Mouse (Mus musculus) heart, embryonic 11.5 days (tissue): Measurements from ENCODE around the gene Atf6b. TPM values are rescaled to one million over a fixed set of nuclear protein-coding genes. Genes with fewer than 3 reads are reported as not detected.

Source experiments
- ATAC-seq: fragments of 200-750 bp; cut with Nextera tagmentation; replicated peaks from 2 replicates; pipeline ENCODE4 v1.8.0; 2017; ENCODE audit warnings: moderate library complexity; ENCODE audit not compliant: insufficient number of reproducible peaks, low FRiP score, low TSS enrichment
- H3K27ac ChIP-seq: fragments of 300-500 bp; sonication (generic); 2 replicates; pipeline ENCODE4 v1.5.1; 2014; ENCODE audit warnings: mild to moderate bottlenecking, low read depth, low read length
- H3K27me3 ChIP-seq: fragments of 300-500 bp; sonication (generic); 2 replicates; pipeline ENCODE4 v1.6.1; 2014; ENCODE audit warnings: mild to moderate bottlenecking, low read length, mixed read lengths; ENCODE audit not compliant: control insufficient read depth, insufficient read depth
- H3K36me3 ChIP-seq: fragments of 300-500 bp; sonication (generic); 2 replicates; pipeline ENCODE4 v1.6.1; 2014; ENCODE audit warnings: mild to moderate bottlenecking, low read length, moderate library complexity, mixed read lengths; ENCODE audit not compliant: control insufficient read depth, insufficient read depth
- H3K4me1 ChIP-seq: fragments of 300-500 bp; sonication (generic); 2 replicates; pipeline ENCODE4 v1.6.1; 2014; ENCODE audit warnings: low read length; ENCODE audit not compliant: control insufficient read depth, insufficient read depth
- H3K4me2 ChIP-seq: fragments of 300-500 bp; sonication (generic); 2 replicates; pipeline ENCODE4 v1.6.1; 2014; ENCODE audit warnings: mild to moderate bottlenecking, moderate library complexity
- H3K4me3 ChIP-seq: fragments of 300-500 bp; sonication (generic); 2 replicates; pipeline ENCODE4 v1.5.1; 2014; ENCODE audit warnings: low read depth, low read length
- H3K9ac ChIP-seq: fragments of 300-500 bp; sonication (generic); 2 replicates; pipeline ENCODE4 v1.6.1; 2014; ENCODE audit warnings: mild to moderate bottlenecking, low read depth, low read length, moderate library complexity
- H3K9me3 ChIP-seq: fragments of 300-500 bp; sonication (generic); replicated peaks from 2 replicates; pipeline ENCODE4 v1.6.1; 2016; ENCODE audit warnings: low read length; ENCODE audit not compliant: control insufficient read depth
- WGBS: fragments of 180-500 bp; shearing (Covaris S2); extraction: QIAGEN DNeasy Blood & Tissue Kit; methylation state at CpG from one replicate; pipeline ENCODE4 v1.1.7; 2014; ENCODE audit not compliant: insufficient replicate concordance; 5-methylcytosine and 5-hydroxymethylcytosine counted together
- polyA plus RNA-seq: library from polyadenylated mRNA; unstranded; fragments of >200 nt; fragmentation: Nextera tagmentation; extraction: Ambion mirVana; gene quantifications from 2 replicates; pipeline ENCODE4 v1.2.1, GENCODE M21; 2014

Atf6b gene
- polyA plus RNA-seq, 1 experiment from 2014 or later: 41.0 TPM

GRCm38 (mm10) chr17:34649106-34649864 is 2.3 kb downstream of the Atf6b start:
- Histone ChIP-seq H3K4me2 (no peak overlapping the region), H3K27me3 (no peaks in the 10 kb centered on the region), H3K9ac (no peak overlapping the region), H3K9me3 (no peaks in the 10 kb centered on the region), H3K4me1 (peaks cover 15% of the 10 kb centered on the region), H3K4me3 (no peak overlapping the region), H3K27ac (no peak overlapping the region), H3K36me3 (peaks cover 15% of the 10 kb centered on the region)
- WGBS: 88% methylated on average over 18 of the region's 18 CpGs
- no peak for ATAC-seq

DNA sequence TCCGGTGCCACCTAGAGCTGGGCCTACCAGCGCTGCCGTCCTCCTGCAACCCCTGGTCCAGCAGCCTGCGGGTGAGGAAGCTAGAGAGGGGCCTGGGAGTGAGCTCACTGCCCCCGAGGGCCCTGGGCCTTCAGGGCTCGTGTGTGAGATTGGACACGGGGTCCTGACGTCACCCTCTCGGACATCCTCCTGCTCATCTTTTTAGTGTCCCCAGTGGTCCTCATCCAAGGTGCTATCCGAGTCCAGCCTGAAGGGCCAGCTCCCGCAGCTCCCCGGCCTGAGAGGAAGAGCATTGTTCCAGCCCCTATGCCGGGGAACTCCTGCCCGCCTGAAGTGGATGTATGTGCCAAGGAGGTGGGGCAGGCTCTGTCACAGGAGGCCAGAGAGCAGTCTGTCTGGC is 3.8 kb downstream of the Atf6b start:
- no peak overlapping the region for H3K4me3 ChIP-seq
- WGBS: 88% methylated on average over 14 of the region's 14 CpGs
- no peaks in the 10 kb centered on the region; the same call in 1 of the 2 replicates for H3K27me3 ChIP-seq
- H3K9ac ChIP-seq: no peak overlapping the region
- no peak overlapping the region for H3K4me2 ChIP-seq
- H3K9me3 ChIP-seq: no peaks in the 10 kb centered on the region
- H3K27ac ChIP-seq: no peak overlapping the region
- ATAC-seq: no peak
- H3K4me1 ChIP-seq: peaks cover 16% of the 10 kb centered on the region
- H3K36me3 ChIP-seq: peaks cover 15% of the 10 kb centered on the region

GRCm38 (mm10) chr17:34651507-34652221 is 4.7 kb downstream of the Atf6b start:
- Histone ChIP-seq H3K4me1 (peaks cover 20% of the 10 kb centered on the region), H3K4me2 (no peak overlapping the region), H3K36me3 (peaks cover 15% of the 10 kb centered on the region), H3K9ac (no peak overlapping the region), H3K27ac (no peak overlapping the region), H3K27me3 (no peaks in the 10 kb centered on the region; the same call in 1 of the 2 replicates), H3K9me3 (no peaks in the 10 kb centered on the region), H3K4me3 (no peak overlapping the region)
- ATAC-seq: no peak
- 55% methylated on average over 19 of the region's 19 CpGs for WGBS

GRCm38 (mm10) chr17:34652546-34652945 is 5.6 kb downstream of the Atf6b start:
- H3K36me3 ChIP-seq: peaks cover 15% of the 10 kb centered on the region
- H3K27me3 ChIP-seq: no peaks in the 10 kb centered on the region; the same call in none of the 2 replicates
- H3K4me3 ChIP-seq: no peak overlapping the region
- WGBS: 92% methylated on average over 10 of the region's 10 CpGs
- no peak overlapping the region for H3K27ac ChIP-seq
- H3K4me2 ChIP-seq: no peak overlapping the region
- no peaks in the 10 kb centered on the region for H3K9me3 ChIP-seq
- peaks cover 19% of the 10 kb centered on the region for H3K4me1 ChIP-seq
- H3K9ac ChIP-seq: no peak overlapping the region
- ATAC-seq: no peak

- no peaks in the 10 kb centered on the region; the same call in none of the 2 replicates for H3K27me3 ChIP-seq
- WGBS: 87% methylated on average over 8 of the region's 8 CpGs
- H3K4me2 ChIP-seq: no peak overlapping the region
- no peak overlapping the region for H3K4me3 ChIP-seq
- H3K4me1 ChIP-seq: peaks cover 15% of the 10 kb centered on the region
- no peak overlapping the region for H3K9ac ChIP-seq
- ATAC-seq: no peak
- H3K9me3 ChIP-seq: no peaks in the 10 kb centered on the region
- H3K36me3 ChIP-seq: peaks cover 15% of the 10 kb centered on the region
- no peak overlapping the region for H3K27ac ChIP-seq
Observed at GRCm38 (mm10) chr17:34652985-34653384, 6.0 kb downstream of the Atf6b start.

GRCm38 (mm10) chr17:34653746-34654285 is 6.9 kb downstream of the Atf6b start:
- 65% methylated on average over 9 of the region's 9 CpGs for WGBS
- H3K36me3 ChIP-seq: peaks cover 15% of the 10 kb centered on the region
- H3K27me3 ChIP-seq: peaks cover 8% of the 10 kb centered on the region
- H3K9me3 ChIP-seq: no peaks in the 10 kb centered on the region
- no peak overlapping the region for H3K4me3 ChIP-seq
- no peak overlapping the region for H3K4me2 ChIP-seq
- peaks cover 12% of the 10 kb centered on the region; the same call in 1 of the 2 replicates for H3K4me1 ChIP-seq
- no peak overlapping the region for H3K27ac ChIP-seq
- ATAC-seq: no peak
- no peak overlapping the region for H3K9ac ChIP-seq

- peaks cover 13% of the 10 kb centered on the region for H3K27me3 ChIP-seq
- ATAC-seq: no peak
- no peak overlapping the region for H3K9ac ChIP-seq
- peaks cover 14% of the 10 kb centered on the region for H3K4me1 ChIP-seq
- no peak overlapping the region for H3K4me2 ChIP-seq
- peaks cover 15% of the 10 kb centered on the region for H3K36me3 ChIP-seq
- WGBS: 91% methylated on average over 13 of the region's 13 CpGs
- H3K27ac ChIP-seq: no peak overlapping the region
- H3K9me3 ChIP-seq: no peaks in the 10 kb centered on the region
- no peak overlapping the region for H3K4me3 ChIP-seq
Observed at GRCm38 (mm10) chr17:34654392-34654791, 7.4 kb downstream of the Atf6b start.

GRCm38 (mm10) chr17:34655160-34655559 is 8.2 kb downstream of the Atf6b start:
- no peak overlapping the region for H3K4me2 ChIP-seq
- H3K36me3 ChIP-seq: peaks cover 15% of the 10 kb centered on the region
- 70% methylated on average over 7 of the region's 7 CpGs for WGBS
- H3K4me3 ChIP-seq: no peak overlapping the region
- no peak overlapping the region for H3K9ac ChIP-seq
- no peaks in the 10 kb centered on the region for H3K9me3 ChIP-seq
- no peak overlapping the region for H3K27ac ChIP-seq
- peak; percentile 1; the same call in 1 of the 2 replicates for ATAC-seq
- peaks cover 19% of the 10 kb centered on the region for H3K27me3 ChIP-seq
- peaks cover 17% of the 10 kb centered on the region for H3K4me1 ChIP-seq
